Mouse (Mus musculus) spleen, adult 18-20 months (tissue): ENCODE measurements around the gene Pramel5.
"Not testable (repeated sequence)": the region's sequence is repeated elsewhere in the genome, so short reads cannot be mapped to it uniquely, and the experiment has no call there.

Experiments used
- DNase-seq, 2 experiments: peaks; one replicate each; pipeline ENCODE4 v3.0.0; 2022; ENCODE audit warnings: mixed read lengths in 2 of 2

The Pramel5 gene

DNA sequence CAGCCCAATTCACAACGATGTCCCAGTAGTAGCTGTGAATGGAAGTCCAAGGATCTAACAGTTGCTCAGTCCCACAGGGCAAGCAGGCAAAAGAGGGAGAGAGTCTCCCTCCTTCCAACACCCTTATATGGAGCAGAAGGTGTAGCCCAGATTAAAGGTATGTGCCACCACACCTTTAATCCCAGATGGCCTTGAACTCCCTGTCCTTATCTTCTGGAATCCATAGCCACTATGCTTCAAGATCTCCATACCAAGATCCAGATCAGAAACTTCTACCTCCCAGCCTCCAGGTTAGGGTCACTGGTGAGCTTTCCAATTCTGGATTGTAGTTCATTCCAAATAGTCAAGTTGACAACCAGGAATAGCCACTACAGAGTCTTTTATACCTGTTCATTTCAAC, at the start of gene Pramel5:
Gene Pramel5, minus strand, starts transcription at position 101 of the 400 bp plus-strand sequence.
- not testable (repeated sequence) for DNase-seq

DNA sequence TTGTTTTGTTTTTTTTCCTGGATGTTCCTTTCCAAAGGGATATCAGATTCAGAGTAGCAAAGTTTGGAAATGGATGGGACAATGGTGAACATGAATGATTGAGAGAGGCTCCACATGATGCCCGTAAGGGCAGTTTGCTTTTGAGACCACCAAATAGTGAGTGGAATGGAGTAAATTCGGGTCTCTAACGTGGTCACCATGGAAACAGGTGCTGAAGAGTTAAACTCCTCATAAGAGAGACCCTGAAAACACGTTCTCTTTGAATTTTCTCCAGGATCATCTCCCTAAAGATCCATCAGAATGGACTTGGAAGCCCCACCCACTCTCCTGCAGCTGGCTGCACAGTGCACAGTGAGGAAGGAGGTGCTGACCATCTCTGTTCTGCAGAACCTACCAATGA, 49.7 kb upstream of the Pramel5 start, which contains the start of gene Gm13128:
Gene Gm13128, plus strand, starts transcription at position 301 of the 400 bp plus-strand sequence.
- not testable (repeated sequence) for DNase-seq

- DNase-seq, result not testable (repeated sequence)
Observed at GRCm38 (mm10) chr4:144312666-144313460, 32.6 kb upstream of the Pramel5 start.

GRCm38 (mm10) chr4:144299414-144299813, 19.1 kb upstream of the Pramel5 start:
- not testable (repeated sequence) for DNase-seq

DNA sequence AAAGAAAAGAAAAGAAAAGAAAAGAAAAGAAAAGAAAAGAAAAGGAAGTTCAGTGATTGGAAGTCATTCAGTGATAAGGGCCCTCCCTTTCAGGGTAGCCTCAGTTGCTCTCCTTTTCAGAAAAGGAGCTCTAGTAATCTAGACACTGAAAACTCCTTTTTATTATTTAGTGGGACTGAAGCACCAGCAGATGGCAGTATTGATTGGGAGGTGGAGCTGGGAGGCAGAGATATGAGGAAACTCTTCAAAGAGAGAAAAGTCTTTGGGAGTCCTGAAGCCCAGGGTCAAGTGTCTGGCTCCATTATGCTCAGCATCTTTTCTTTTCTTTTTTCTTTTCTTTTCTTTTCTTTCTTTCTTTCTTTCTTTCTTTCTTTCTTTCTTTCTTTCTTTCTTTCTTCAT, 25.5 kb downstream of the Pramel5 start:
- not testable (repeated sequence) for DNase-seq
